Mouse (Mus musculus) erythroblast, embryonic 14.5 days (primary cell): Measurements from ENCODE around the gene Trank1.

Experiments used
- GATA1 ChIP-seq: IDR thresholded peaks from 2 replicates; pipeline ENCODE4 v1.6.1; 2012; ENCODE audit warnings: low read length, inconsistent platforms, mixed read lengths
- TAL1 ChIP-seq: IDR thresholded peaks from 3 replicates; pipeline ENCODE4 v1.6.1; 2012; ENCODE audit warnings: low read length, inconsistent platforms, mixed read lengths

GRCm38 (mm10) chr9:111387576-111387975, 76.0 kb downstream of the Trank1 start:
- no peak for TF ChIP-seq GATA1
- TF ChIP-seq TAL1 = no peak
